Mouse (Mus musculus): ENCODE measurements around the gene Fam155a. TPM values are rescaled to one million over a fixed set of nuclear protein-coding genes. Genes with fewer than 3 reads are reported as not detected.

Fam155a gene
- polyA plus RNA-seq, 1 experiment, result 0.34 TPM

- no peak for DNase-seq (ENCODE audit: low spot score)
Observed at GRCm38 (mm10) chr8:9493557-9494224, 277.3 kb downstream of the Fam155a start.

- DNase-seq (ENCODE audit: low spot score), result no peak
Observed at GRCm38 (mm10) chr8:9482565-9482964, 288.4 kb downstream of the Fam155a start.

- no peak for DNase-seq (ENCODE audit: low spot score)
Observed at GRCm38 (mm10) chr8:9471290-9471689, 299.7 kb downstream of the Fam155a start.

- DNase-seq (ENCODE audit: low spot score), result no peak
Observed at GRCm38 (mm10) chr8:9470114-9470513, 300.8 kb downstream of the Fam155a start.

- DNase-seq (ENCODE audit: low spot score), result no peak
Observed at GRCm38 (mm10) chr8:9461111-9461510, 309.9 kb downstream of the Fam155a start.

- DNase-seq (ENCODE audit: low spot score), result no peak
Observed at GRCm38 (mm10) chr8:9460707-9461106, 310.3 kb downstream of the Fam155a start.

- DNase-seq (ENCODE audit: low spot score), result no peak
Observed at GRCm38 (mm10) chr8:9458614-9459013, 312.3 kb downstream of the Fam155a start.

- DNase-seq (ENCODE audit: low spot score), result no peak
Observed at GRCm38 (mm10) chr8:9455138-9455537, 315.8 kb downstream of the Fam155a start.

GRCm38 (mm10) chr8:9453742-9454141 lies 317.2 kb downstream of the Fam155a start:
- DNase-seq (ENCODE audit: low spot score), result no peak

GRCm38 (mm10) chr8:9451543-9451942 lies 319.4 kb downstream of the Fam155a start:
- no peak for DNase-seq (ENCODE audit: low spot score)

GRCm38 (mm10) chr8:9448613-9449012 lies 322.3 kb downstream of the Fam155a start:
- no peak for DNase-seq (ENCODE audit: low spot score)

- no peak for DNase-seq (ENCODE audit: low spot score)
Observed at GRCm38 (mm10) chr8:9437822-9438221, 333.1 kb downstream of the Fam155a start.

- no peak for DNase-seq (ENCODE audit: low spot score)
Observed at GRCm38 (mm10) chr8:9435501-9435900, 335.5 kb downstream of the Fam155a start.

GRCm38 (mm10) chr8:9432635-9433372 lies 338.2 kb downstream of the Fam155a start:
- DNase-seq (ENCODE audit: low spot score), result no peak

GRCm38 (mm10) chr8:9428846-9429245 lies 342.1 kb downstream of the Fam155a start:
- no peak for DNase-seq (ENCODE audit: low spot score)

- no peak for DNase-seq (ENCODE audit: low spot score)
Observed at GRCm38 (mm10) chr8:9424069-9424468, 346.9 kb downstream of the Fam155a start.

- no peak for DNase-seq (ENCODE audit: low spot score)
Observed at GRCm38 (mm10) chr8:9423590-9423989, 347.4 kb downstream of the Fam155a start.

- DNase-seq (ENCODE audit: low spot score), result no peak
Observed at GRCm38 (mm10) chr8:9423184-9423583, 347.8 kb downstream of the Fam155a start.

GRCm38 (mm10) chr8:9418856-9419800 lies 351.8 kb downstream of the Fam155a start:
- no peak for DNase-seq (ENCODE audit: low spot score)

- no peak for DNase-seq (ENCODE audit: low spot score)
Observed at GRCm38 (mm10) chr8:9416189-9416588, 354.8 kb downstream of the Fam155a start.

- DNase-seq (ENCODE audit: low spot score), result no peak
Observed at GRCm38 (mm10) chr8:9408480-9408879, 362.5 kb downstream of the Fam155a start.

- DNase-seq (ENCODE audit: low spot score), result no peak
Observed at GRCm38 (mm10) chr8:9406204-9406603, 364.8 kb downstream of the Fam155a start.

Measured in urinary bladder, adult 2 months (tissue).